Mouse (Mus musculus): ENCODE results near the gene Cd274.

The Cd274 gene

GRCm38 (mm10) chr19:29365105-29365504 lies 2.1 kb upstream of the Cd274 start:
- no peak for DNase-seq

GRCm38 (mm10) chr19:29366226-29366968 lies 858 bp upstream of the Cd274 start:
- no peak for DNase-seq

GRCm38 (mm10) chr19:29368041-29368440 lies 786 bp downstream of the Cd274 start:
- no peak for DNase-seq

GRCm38 (mm10) chr19:29368671-29369309 lies 1.5 kb downstream of the Cd274 start:
- no peak for DNase-seq

GRCm38 (mm10) chr19:29370112-29370511 lies 2.9 kb downstream of the Cd274 start:
- DNase-seq = no peak

- DNase-seq = no peak
Observed at GRCm38 (mm10) chr19:29370545-29371283, 3.5 kb downstream of the Cd274 start.

- no peak for DNase-seq
Observed at GRCm38 (mm10) chr19:29371284-29372081, 4.2 kb downstream of the Cd274 start.

GRCm38 (mm10) chr19:29372138-29372537 lies 4.9 kb downstream of the Cd274 start:
- DNase-seq = no peak

GRCm38 (mm10) chr19:29372621-29373020 lies 5.4 kb downstream of the Cd274 start:
- DNase-seq = no peak

GRCm38 (mm10) chr19:29373438-29373837 lies 6.2 kb downstream of the Cd274 start:
- DNase-seq = no peak

- DNase-seq = no peak
Observed at GRCm38 (mm10) chr19:29374947-29375346, 7.7 kb downstream of the Cd274 start.

GRCm38 (mm10) chr19:29376382-29376781 lies 9.1 kb downstream of the Cd274 start:
- DNase-seq = no peak

- no peak for DNase-seq
Observed at GRCm38 (mm10) chr19:29379839-29380603, 12.8 kb downstream of the Cd274 start.

GRCm38 (mm10) chr19:29383368-29383767 lies 16.1 kb downstream of the Cd274 start:
- DNase-seq = no peak

- no peak for DNase-seq
Observed at GRCm38 (mm10) chr19:29384412-29384811, 17.2 kb downstream of the Cd274 start.

- no peak for DNase-seq
Observed at GRCm38 (mm10) chr19:29384994-29385393, 17.7 kb downstream of the Cd274 start.

- no peak for DNase-seq
Observed at GRCm38 (mm10) chr19:29385822-29386221, 18.6 kb downstream of the Cd274 start.

GRCm38 (mm10) chr19:29388818-29389217 lies 21.6 kb downstream of the Cd274 start:
- DNase-seq = no peak

GRCm38 (mm10) chr19:29390483-29390882 lies 23.2 kb downstream of the Cd274 start:
- no peak for DNase-seq

- DNase-seq = no peak
Observed at GRCm38 (mm10) chr19:29391279-29391678, 24.0 kb downstream of the Cd274 start.

GRCm38 (mm10) chr19:29393333-29393732 lies 26.1 kb downstream of the Cd274 start:
- no peak for DNase-seq

GRCm38 (mm10) chr19:29394721-29395120 lies 27.5 kb downstream of the Cd274 start:
- DNase-seq = no peak
